Mouse (Mus musculus) hindbrain, postnatal 0 days (tissue): Measurements from ENCODE around the gene Eef2. TPM values are rescaled to one million over a fixed set of nuclear protein-coding genes. Genes with fewer than 3 reads are reported as not detected.

Source experiments
- ATAC-seq: fragments of 200-750 bp; cut with Nextera tagmentation; 2 replicates; pipeline ENCODE4 v1.8.0; 2017; ENCODE audit warnings: mild to moderate bottlenecking, moderate TSS enrichment, moderate library complexity
- DNase-seq: peaks from one replicate; pipeline ENCODE4 v3.0.0-alpha.2; 2015; ENCODE audit warnings: low spot score
- H3K27ac ChIP-seq: fragments of 300-500 bp; sonication (generic); 2 replicates; pipeline ENCODE4 v1.5.1; 2014; ENCODE audit warnings: mild to moderate bottlenecking
- H3K27me3 ChIP-seq: fragments of 300-500 bp; sonication (generic); 2 replicates; pipeline ENCODE4 v1.6.1; 2014; ENCODE audit warnings: low read length, mixed read lengths; ENCODE audit not compliant: insufficient read depth
- H3K36me3 ChIP-seq: fragments of 300-500 bp; sonication (generic); 2 replicates; pipeline ENCODE4 v1.6.1; 2014; ENCODE audit warnings: low read length, mixed read lengths; ENCODE audit not compliant: insufficient read depth
- H3K4me1 ChIP-seq: fragments of 300-500 bp; sonication (generic); 2 replicates; pipeline ENCODE4 v1.6.1; 2014; ENCODE audit warnings: antibody characterized with exemption, low read length, mixed read lengths; ENCODE audit not compliant: insufficient read depth
- H3K4me2 ChIP-seq: fragments of 300-500 bp; sonication (generic); 2 replicates; pipeline ENCODE4 v1.6.1; 2014; ENCODE audit warnings: low read depth, mild to moderate bottlenecking, low read length, moderate library complexity, mixed read lengths
- H3K4me3 ChIP-seq: fragments of 300-500 bp; sonication (generic); 2 replicates; pipeline ENCODE4 v1.5.1; 2014; ENCODE audit warnings: low read length
- H3K9ac ChIP-seq: fragments of 300-500 bp; sonication (generic); replicated peaks from 2 replicates; pipeline ENCODE4 v1.6.1; 2014; ENCODE audit warnings: mild to moderate bottlenecking, low read length, moderate library complexity, mixed read lengths
- H3K9me3 ChIP-seq: fragments of 300-500 bp; sonication (generic); 2 replicates; pipeline ENCODE4 v1.6.1; 2016; ENCODE audit warnings: low read length, mixed read lengths
- CTCF ChIP-seq: IDR thresholded peaks from 2 replicates; pipeline ENCODE4 v1.5.1; 2016; ENCODE audit warnings: antibody characterized with exemption, control low read depth, low read depth
- WGBS: fragments of 180-500 bp; shearing (Covaris S2); extraction: QIAGEN DNeasy Blood & Tissue Kit; methylation state at CpG from one replicate; pipeline ENCODE4 v1.1.7; 2014; 5-methylcytosine and 5-hydroxymethylcytosine counted together
- polyA plus RNA-seq: library from polyadenylated mRNA; unstranded; fragments of >200 nt; fragmentation: Nextera tagmentation; extraction: Ambion mirVana; gene quantifications from 2 replicates; pipeline ENCODE4 v1.2.1, GENCODE M21; 2015
- total RNA-seq: library from RNA; depleted of rRNA; stranded (reverse); fragments of >200 nt; gene quantifications from 2 replicates; pipeline ENCODE4 v1.2.3, GENCODE M21; 2014

The Eef2 gene
- total and polyA plus RNA-seq, 2 experiments from 2014 or later: 434 to 2,196 TPM

DNA sequence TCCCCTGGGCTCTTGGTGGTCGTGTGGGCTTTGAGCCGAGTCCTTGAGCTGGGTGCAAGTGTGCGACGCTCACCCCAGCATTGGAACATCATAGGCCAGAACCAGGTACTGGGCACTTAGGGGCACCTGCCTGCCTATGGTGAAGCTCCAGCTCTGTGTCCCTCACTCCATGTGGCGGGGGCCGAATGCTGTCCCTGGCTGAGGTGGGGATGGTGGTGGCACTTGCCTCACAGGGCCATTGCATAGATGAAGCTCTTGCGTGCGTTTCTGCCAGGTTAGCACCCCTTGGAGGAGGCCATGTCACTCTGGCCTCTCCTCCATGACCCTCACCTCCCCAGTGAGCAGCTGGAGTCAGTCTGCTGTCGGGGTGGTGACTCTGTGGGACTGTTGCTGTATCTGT is 10.7 kb downstream of the Eef2 start:
- DNase-seq (no peak), ATAC-seq (no peak)
- H3K27ac ChIP-seq: no peak overlapping the region
- H3K9ac ChIP-seq: no peak overlapping the region
- H3K36me3 ChIP-seq: peaks cover 35% of the 10 kb centered on the region; the same call in 1 of the 2 replicates
- 96% methylated on average over 9 of the region's 9 CpGs for WGBS
- no peak overlapping the region for H3K4me3 ChIP-seq
- no peak for TF ChIP-seq CTCF
- H3K4me1 ChIP-seq: no peaks in the 10 kb centered on the region
- no peaks in the 10 kb centered on the region for H3K9me3 ChIP-seq
- no peaks in the 10 kb centered on the region for H3K27me3 ChIP-seq
- no peak overlapping the region for H3K4me2 ChIP-seq

DNA sequence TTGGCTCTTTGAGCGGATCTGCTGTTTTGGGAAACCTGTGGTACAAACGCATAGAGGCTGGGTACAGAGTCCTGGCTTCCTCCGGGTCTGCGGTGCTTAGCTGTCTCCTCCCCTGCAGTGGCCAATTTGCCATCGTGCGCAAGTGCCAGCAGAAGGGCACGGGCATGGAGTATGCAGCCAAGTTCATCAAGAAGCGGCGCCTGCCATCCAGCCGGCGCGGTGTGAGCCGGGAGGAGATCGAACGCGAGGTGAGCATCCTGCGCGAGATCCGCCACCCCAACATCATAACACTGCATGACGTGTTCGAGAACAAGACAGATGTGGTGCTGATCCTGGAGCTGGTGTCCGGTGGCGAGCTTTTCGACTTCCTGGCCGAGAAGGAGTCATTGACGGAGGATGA is 13.4 kb downstream of the Eef2 start:
- Histone ChIP-seq H3K27ac (no peak overlapping the region), H3K9ac (no peak overlapping the region), H3K4me2 (no peak overlapping the region), H3K4me1 (peaks cover 9% of the 10 kb centered on the region; the same call in 1 of the 2 replicates), H3K27me3 (no peaks in the 10 kb centered on the region), H3K9me3 (no peaks in the 10 kb centered on the region), H3K4me3 (no peak overlapping the region), H3K36me3 (peaks cover 27% of the 10 kb centered on the region; the same call in 1 of the 2 replicates)
- no peak for DNase-seq
- no peak for ATAC-seq
- 78% methylated on average over 26 of the region's 26 CpGs for WGBS
- TF ChIP-seq CTCF: no peak

DNA sequence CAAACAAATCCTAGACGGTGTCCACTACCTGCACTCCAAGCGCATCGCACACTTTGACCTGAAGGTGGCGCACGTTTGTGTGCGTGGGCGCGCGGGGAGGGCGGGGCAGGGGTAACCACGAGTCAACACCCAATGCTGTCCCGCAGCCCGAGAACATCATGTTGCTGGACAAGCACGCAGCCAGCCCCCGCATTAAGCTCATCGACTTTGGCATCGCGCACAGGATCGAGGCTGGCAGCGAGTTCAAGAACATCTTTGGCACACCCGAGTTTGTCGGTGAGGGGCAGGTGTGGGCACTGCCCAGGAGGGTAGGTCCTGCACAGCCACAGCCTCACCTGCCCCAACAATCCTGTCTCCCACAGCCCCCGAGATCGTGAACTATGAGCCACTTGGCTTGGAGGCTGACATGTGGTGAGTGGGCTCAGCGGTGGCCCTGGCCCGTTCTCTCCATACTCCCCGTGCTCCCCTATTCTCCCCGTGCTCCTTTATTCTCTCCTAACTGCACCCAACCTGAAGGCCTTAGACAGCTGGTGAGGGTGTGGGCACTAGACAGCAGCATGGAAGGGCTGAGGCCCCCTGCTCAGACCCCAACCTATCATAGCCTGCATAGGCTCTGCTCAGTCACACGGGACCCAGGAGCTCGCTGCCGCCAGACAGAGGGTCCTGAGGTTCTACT is 13.9 kb downstream of the Eef2 start:
- Histone ChIP-seq H3K4me3 (no peak overlapping the region), H3K27ac (no peak overlapping the region), H3K9me3 (no peaks in the 10 kb centered on the region), H3K4me2 (no peak overlapping the region), H3K36me3 (peaks cover 22% of the 10 kb centered on the region; the same call in 1 of the 2 replicates), H3K4me1 (peaks cover 9% of the 10 kb centered on the region; the same call in 1 of the 2 replicates), H3K9ac (no peak overlapping the region), H3K27me3 (peaks cover 2% of the 10 kb centered on the region; the same call in 1 of the 2 replicates)
- peak; percentile 17 for DNase-seq
- 72% methylated on average over 31 of the region's 31 CpGs for WGBS
- peak; percentile 62 for TF ChIP-seq CTCF
- no peak for ATAC-seq

DNA sequence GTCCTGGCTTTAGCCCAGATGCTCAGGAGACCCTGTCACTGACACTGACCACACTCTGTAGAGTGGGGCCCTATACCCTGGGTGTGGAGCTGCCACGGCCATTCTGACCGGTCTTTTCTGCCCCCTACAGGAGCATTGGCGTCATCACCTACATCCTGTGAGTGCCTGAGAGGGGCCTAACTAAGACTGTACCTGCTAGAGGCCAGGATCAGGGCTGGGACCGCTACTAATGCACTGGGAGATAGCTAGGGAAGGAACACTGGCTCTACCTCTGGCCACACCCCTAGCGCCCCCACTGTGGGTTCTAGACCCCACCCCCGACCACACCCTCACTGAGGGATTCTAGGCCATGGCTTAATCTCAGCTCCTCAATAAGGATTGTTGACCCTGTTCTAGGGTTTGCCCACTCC is 14.5 kb downstream of the Eef2 start:
- Histone ChIP-seq H3K4me1 (peaks cover 9% of the 10 kb centered on the region; the same call in 1 of the 2 replicates), H3K4me2 (no peak overlapping the region), H3K36me3 (peaks cover 20% of the 10 kb centered on the region; the same call in 1 of the 2 replicates), H3K4me3 (no peak overlapping the region), H3K9me3 (no peaks in the 10 kb centered on the region), H3K9ac (no peak overlapping the region), H3K27me3 (peaks cover 8% of the 10 kb centered on the region; the same call in 1 of the 2 replicates), H3K27ac (no peak overlapping the region)
- WGBS: 79% methylated on average over 6 of the region's 6 CpGs
- DNase-seq (no peak), ATAC-seq (no peak)
- peak; percentile 44 for TF ChIP-seq CTCF

DNA sequence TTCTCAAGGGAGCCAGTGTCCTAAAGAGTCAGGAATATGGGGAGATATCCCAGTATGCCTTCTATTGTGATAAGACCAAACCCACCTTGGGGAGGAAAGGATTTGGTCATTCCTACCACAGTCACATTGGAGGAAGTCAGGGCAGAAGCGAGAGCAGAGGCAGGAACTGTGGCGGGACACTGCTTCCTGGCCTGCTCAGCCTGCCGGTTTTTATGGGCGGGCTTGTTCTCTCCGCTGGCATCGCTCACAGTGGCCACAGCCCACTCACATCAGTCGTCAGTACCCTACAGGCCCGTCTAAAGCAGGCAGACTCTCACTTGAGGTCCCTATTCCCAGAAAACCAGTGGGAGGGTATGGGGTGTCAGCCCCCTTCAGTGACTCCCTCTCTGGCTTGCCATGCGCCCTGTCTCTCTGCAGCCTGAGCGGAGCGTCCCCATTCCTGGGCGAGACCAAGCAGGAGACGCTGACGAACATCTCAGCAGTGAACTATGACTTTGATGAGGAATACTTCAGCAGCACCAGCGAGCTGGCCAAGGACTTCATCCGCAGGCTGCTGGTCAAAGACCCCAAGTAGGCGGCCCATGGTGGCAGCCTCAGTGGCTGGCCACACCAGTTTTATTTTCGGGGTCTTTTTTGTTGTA is 15.0 kb downstream of the Eef2 start:
- 87% methylated on average over 18 of the region's 18 CpGs for WGBS
- H3K4me2 ChIP-seq: peak overlapping the region; percentile 95
- no peak overlapping the region; the same call in 1 of the 2 replicates for H3K9ac ChIP-seq
- H3K4me1 ChIP-seq: peaks cover 9% of the 10 kb centered on the region; the same call in 1 of the 2 replicates
- no peak for ATAC-seq
- H3K36me3 ChIP-seq: peaks cover 20% of the 10 kb centered on the region; the same call in 1 of the 2 replicates
- TF ChIP-seq CTCF: no peak
- no peak overlapping the region for H3K4me3 ChIP-seq
- H3K9me3 ChIP-seq: no peaks in the 10 kb centered on the region
- peaks cover 9% of the 10 kb centered on the region; the same call in 1 of the 2 replicates for H3K27me3 ChIP-seq
- DNase-seq: no peak
- H3K27ac ChIP-seq: peak overlapping the region; percentile 93

DNA sequence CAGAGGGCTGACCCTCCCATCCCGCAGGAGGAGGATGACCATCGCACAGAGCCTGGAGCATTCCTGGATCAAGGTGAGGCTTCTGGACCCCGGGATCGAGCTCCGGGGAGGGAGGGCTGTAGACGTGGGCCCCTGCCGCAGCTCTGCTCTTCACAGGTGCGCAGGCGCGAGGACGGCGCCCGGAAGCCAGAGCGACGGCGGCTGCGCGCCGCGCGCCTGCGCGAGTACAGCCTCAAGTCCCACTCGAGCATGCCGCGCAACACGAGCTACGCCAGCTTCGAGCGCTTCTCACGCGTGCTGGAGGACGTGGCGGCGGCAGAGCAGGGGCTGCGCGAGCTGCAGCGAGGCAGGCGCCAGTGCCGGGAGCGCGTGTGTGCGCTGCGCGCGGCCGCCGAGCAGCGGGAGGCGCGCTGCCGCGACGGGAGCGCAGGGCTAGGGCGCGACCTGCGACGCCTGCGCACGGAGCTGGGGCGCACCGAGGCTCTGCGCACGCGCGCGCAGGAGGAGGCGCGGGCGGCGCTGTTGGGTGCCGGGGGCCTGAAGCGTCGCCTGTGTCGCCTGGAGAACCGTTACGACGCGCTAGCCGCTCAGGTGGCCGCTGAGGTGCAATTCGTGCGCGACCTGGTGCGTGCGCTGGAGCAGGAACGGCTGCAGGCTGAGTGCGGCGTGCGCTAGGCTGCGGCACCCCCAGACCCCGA is 16.0 kb downstream of the Eef2 start:
- H3K27me3 ChIP-seq: peaks cover 12% of the 10 kb centered on the region; the same call in 1 of the 2 replicates
- peak overlapping the region; percentile 93 for H3K27ac ChIP-seq
- peak overlapping the region; percentile 95 for H3K4me2 ChIP-seq
- H3K9ac ChIP-seq: peak overlapping the region; percentile 63
- peak overlapping the region; percentile 47 for H3K4me3 ChIP-seq
- H3K4me1 ChIP-seq: peaks cover 9% of the 10 kb centered on the region; the same call in 1 of the 2 replicates
- ATAC-seq (peak; percentile 88), DNase-seq (peak; percentile 95)
- TF ChIP-seq CTCF: no peak
- H3K9me3 ChIP-seq: no peaks in the 10 kb centered on the region
- WGBS: 1% methylated on average over 69 of the region's 93 CpGs
- H3K36me3 ChIP-seq: peaks cover 14% of the 10 kb centered on the region; the same call in 1 of the 2 replicates
